Mouse (Mus musculus) embryonic facial prominence, embryonic 14.5 days (tissue): ENCODE measurements around the gene Hoxd3. TPM values are rescaled to one million over a fixed set of nuclear protein-coding genes. Genes with fewer than 3 reads are reported as not detected.

Source experiments
- ATAC-seq: fragments of 200-750 bp; cut with Nextera tagmentation; 2 replicates; pipeline ENCODE4 v1.8.0; 2017; ENCODE audit warnings: low read depth, moderate number of reproducible peaks, moderate TSS enrichment
- DNase-seq: peaks from one replicate; pipeline ENCODE4 v3.0.0-alpha.2; 2015; ENCODE audit warnings: low spot score
- H3K27ac ChIP-seq: fragments of 300-500 bp; sonication (generic); replicated peaks from 2 replicates; pipeline ENCODE4 v1.5.1; 2014; ENCODE audit warnings: low read depth, mild to moderate bottlenecking, low read length, moderate library complexity
- H3K27me3 ChIP-seq: fragments of 300-500 bp; sonication (generic); replicated peaks from 2 replicates; pipeline ENCODE4 v1.6.1; 2014; ENCODE audit warnings: low read length; ENCODE audit not compliant: control insufficient read depth, insufficient read depth
- H3K36me3 ChIP-seq: fragments of 300-500 bp; sonication (generic); 2 replicates; pipeline ENCODE4 v1.6.1; 2014; ENCODE audit warnings: low read length, mixed read lengths; ENCODE audit not compliant: control insufficient read depth, insufficient read depth
- H3K4me1 ChIP-seq: fragments of 300-500 bp; sonication (generic); 2 replicates; pipeline ENCODE4 v1.6.1; 2014; ENCODE audit warnings: antibody characterized with exemption, low read length; ENCODE audit not compliant: control insufficient read depth, insufficient read depth
- H3K4me2 ChIP-seq: fragments of 300-500 bp; sonication (generic); 2 replicates; pipeline ENCODE4 v1.6.1; 2014; ENCODE audit warnings: low read depth, mild to moderate bottlenecking, low read length, moderate library complexity, mixed read lengths
- H3K4me3 ChIP-seq: fragments of 300-500 bp; sonication (generic); 2 replicates; pipeline ENCODE4 v1.5.1; 2014; ENCODE audit warnings: low read depth, mild to moderate bottlenecking, low read length
- H3K9ac ChIP-seq: fragments of 300-500 bp; sonication (generic); 2 replicates; pipeline ENCODE4 v1.6.1; 2014; ENCODE audit warnings: low read depth, mild to moderate bottlenecking, low read length, moderate library complexity, mixed read lengths
- H3K9me3 ChIP-seq: fragments of 300-500 bp; sonication (generic); 2 replicates; pipeline ENCODE4 v1.6.1; 2016; ENCODE audit warnings: low read length; ENCODE audit not compliant: control insufficient read depth
- WGBS: fragments of 180-500 bp; shearing (Covaris S2); extraction: QIAGEN DNeasy Blood & Tissue Kit; methylation state at CpG from one replicate; pipeline ENCODE4 v1.1.7; 2014; 5-methylcytosine and 5-hydroxymethylcytosine counted together
- polyA plus RNA-seq: library from polyadenylated mRNA; unstranded; fragments of >200 nt; fragmentation: Nextera tagmentation; extraction: Ambion mirVana; gene quantifications from 2 replicates; pipeline ENCODE4 v1.2.1, GENCODE M21; 2014

Hoxd3 gene
- polyA plus RNA-seq, 1 experiment from 2014 or later, result 3.8 TPM

- H3K9me3 ChIP-seq, result no peaks in the 10 kb centered on the region
- H3K27ac ChIP-seq, result no peak overlapping the region
- H3K27me3 ChIP-seq, result peaks cover 99% of the 10 kb centered on the region
- H3K4me2 ChIP-seq, result no peak overlapping the region
- H3K36me3 ChIP-seq, result no peaks in the 10 kb centered on the region
- H3K4me1 ChIP-seq, result peaks cover 17% of the 10 kb centered on the region; the same call in 1 of the 2 replicates
- DNase-seq (no peak), ATAC-seq (no peak)
- no peak overlapping the region for H3K9ac ChIP-seq
- H3K4me3 ChIP-seq, result no peak overlapping the region
- 69% methylated on average over 1 of the region's 1 CpGs for WGBS
Observed at GRCm38 (mm10) chr2:74751861-74752260, 40.1 kb downstream of the Hoxd3 start.

- H3K4me2 ChIP-seq, result peak overlapping the region; percentile 62
- peak overlapping the region; percentile 38; the same call in 1 of the 2 replicates for H3K9ac ChIP-seq
- H3K9me3 ChIP-seq, result no peaks in the 10 kb centered on the region
- no peak overlapping the region for H3K27ac ChIP-seq
- H3K4me3 ChIP-seq, result peak overlapping the region; percentile 33
- H3K27me3 ChIP-seq, result peaks cover 98% of the 10 kb centered on the region
- peaks cover 17% of the 10 kb centered on the region; the same call in 1 of the 2 replicates for H3K4me1 ChIP-seq
- ATAC-seq, result peak; percentile 37; the same call in 1 of the 2 replicates
- 4% methylated on average over 19 of the region's 45 CpGs for WGBS
- no peak for DNase-seq
- H3K36me3 ChIP-seq, result no peaks in the 10 kb centered on the region
Observed at GRCm38 (mm10) chr2:74752431-74753174, 40.9 kb downstream of the Hoxd3 start.

DNA sequence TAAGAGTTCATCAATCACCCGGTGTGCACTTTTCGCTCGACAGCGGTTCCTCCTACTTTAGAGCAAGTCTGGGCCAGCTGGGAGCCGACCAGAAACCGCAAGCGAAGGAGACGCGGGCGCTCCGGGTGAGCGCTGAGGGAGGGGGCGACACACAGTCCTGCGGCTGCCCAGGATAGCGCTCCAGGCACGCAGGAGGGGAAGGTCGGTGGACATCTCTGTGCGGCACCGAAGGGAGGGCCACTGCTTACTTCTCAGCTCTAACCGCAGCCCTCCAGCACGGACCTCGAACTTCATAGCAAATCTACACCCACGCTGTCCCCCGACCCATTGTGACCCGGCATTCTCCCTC is 41.4 kb downstream of the Hoxd3 start:
- no peak for DNase-seq
- Histone ChIP-seq H3K4me2 (peak overlapping the region; percentile 62), H3K27me3 (peaks cover 98% of the 10 kb centered on the region), H3K36me3 (no peaks in the 10 kb centered on the region), H3K9ac (peak overlapping the region; percentile 38; the same call in 1 of the 2 replicates), H3K9me3 (no peaks in the 10 kb centered on the region), H3K4me1 (peaks cover 17% of the 10 kb centered on the region; the same call in 1 of the 2 replicates), H3K27ac (no peak overlapping the region), H3K4me3 (peak overlapping the region; percentile 33)
- 0 out of 2 replicates have a peak, but pooled peaks have one; percentile 41 for ATAC-seq
- 3% methylated on average over 11 of the region's 25 CpGs for WGBS

- Histone ChIP-seq H3K27me3 (peaks cover 98% of the 10 kb centered on the region), H3K4me3 (no peak overlapping the region), H3K9ac (no peak overlapping the region), H3K4me2 (no peak overlapping the region), H3K4me1 (peaks cover 17% of the 10 kb centered on the region; the same call in 1 of the 2 replicates), H3K27ac (no peak overlapping the region), H3K36me3 (no peaks in the 10 kb centered on the region), H3K9me3 (no peaks in the 10 kb centered on the region)
- no peak for ATAC-seq
- WGBS, result 16% methylated on average over 5 of the region's 5 CpGs
- no peak for DNase-seq
Observed at GRCm38 (mm10) chr2:74753711-74754110, 42.0 kb downstream of the Hoxd3 start.

GRCm38 (mm10) chr2:74760146-74760545 is 48.4 kb downstream of the Hoxd3 start:
- Histone ChIP-seq H3K9ac (no peak overlapping the region), H3K9me3 (no peaks in the 10 kb centered on the region), H3K4me3 (no peak overlapping the region), H3K36me3 (no peaks in the 10 kb centered on the region), H3K4me2 (no peak overlapping the region), H3K27me3 (peaks cover 90% of the 10 kb centered on the region), H3K27ac (no peak overlapping the region), H3K4me1 (peaks cover 12% of the 10 kb centered on the region)
- ATAC-seq (no peak), DNase-seq (no peak)
- WGBS, result 6% methylated on average over 1 of the region's 1 CpGs

- ATAC-seq (no peak), DNase-seq (no peak)
- Histone ChIP-seq H3K4me1 (peaks cover 12% of the 10 kb centered on the region), H3K9ac (no peak overlapping the region), H3K4me2 (peak overlapping the region; percentile 93), H3K27me3 (peaks cover 92% of the 10 kb centered on the region), H3K27ac (no peak overlapping the region), H3K4me3 (peak overlapping the region; percentile 51), H3K36me3 (no peaks in the 10 kb centered on the region), H3K9me3 (no peaks in the 10 kb centered on the region)
- WGBS, result 5% methylated on average over 13 of the region's 13 CpGs
Observed at GRCm38 (mm10) chr2:74761941-74762340, 50.2 kb downstream of the Hoxd3 start.

DNA sequence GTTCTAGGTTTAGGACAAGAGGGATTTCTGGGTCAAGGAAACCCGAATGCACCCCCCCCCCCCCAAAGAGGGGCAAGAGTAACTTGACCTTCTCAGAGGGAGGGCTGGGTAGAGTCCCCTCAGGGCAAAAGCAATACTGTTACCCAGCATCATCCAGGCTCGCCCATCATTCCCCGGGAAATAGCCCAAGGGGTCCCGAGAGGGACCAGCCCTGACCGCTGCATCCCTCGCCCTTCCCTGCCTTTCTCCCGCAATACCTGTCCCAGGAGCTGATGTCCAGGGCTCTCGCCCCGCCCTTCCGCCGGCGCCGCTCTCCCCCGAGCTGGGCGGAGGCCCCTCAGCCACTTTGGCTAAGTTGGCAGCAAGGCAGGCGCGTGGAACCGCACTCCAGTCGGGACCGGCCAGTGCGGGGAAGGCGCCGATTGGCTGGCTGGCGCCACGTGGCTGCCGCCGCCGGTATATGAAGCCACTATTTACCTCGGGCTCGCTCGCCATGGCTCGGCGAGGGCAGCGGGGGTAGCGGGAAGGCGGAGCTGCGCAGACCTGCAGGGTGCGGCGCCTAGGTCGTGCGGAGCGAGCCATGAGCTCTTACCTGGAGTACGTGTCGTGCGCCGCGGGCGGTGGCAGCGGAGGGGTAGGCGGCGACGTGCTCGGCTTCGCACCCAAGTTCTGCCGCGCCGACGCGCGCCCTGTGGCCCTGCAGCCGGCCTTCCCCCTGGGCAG is 51.0 kb downstream of the Hoxd3 start, which contains the start of gene Hoxd1:
Gene Hoxd1 (plus strand): TSS at position 459 of the 723 bp plus-strand sequence.
- Histone ChIP-seq H3K4me3 (peak within 1 kb of the TSS; percentile 51), H3K9me3 (no peaks in the 10 kb centered on the region), H3K4me1 (peaks cover 12% of the 10 kb centered on the region), H3K27me3 (peaks cover 91% of the 10 kb centered on the region), H3K4me2 (peak within 1 kb of the TSS; percentile 93), H3K27ac (no peak within 1 kb of the TSS), H3K9ac (peak within 1 kb of the TSS; percentile 48), H3K36me3 (no peaks in the 10 kb centered on the region)
- WGBS, result 0% methylated on average over 15 of the region's 61 CpGs
- DNase-seq (peak; percentile 52), ATAC-seq (peak; percentile 88)

GRCm38 (mm10) chr2:74763245-74763735 is 51.6 kb downstream of the Hoxd3 start:
- peak overlapping the region; percentile 51 for H3K4me3 ChIP-seq
- no peaks in the 10 kb centered on the region for H3K36me3 ChIP-seq
- H3K27ac ChIP-seq, result no peak overlapping the region
- H3K9me3 ChIP-seq, result no peaks in the 10 kb centered on the region
- peaks cover 86% of the 10 kb centered on the region for H3K27me3 ChIP-seq
- H3K4me2 ChIP-seq, result peak overlapping the region; percentile 93
- peaks cover 12% of the 10 kb centered on the region for H3K4me1 ChIP-seq
- no peak for DNase-seq
- H3K9ac ChIP-seq, result peak overlapping the region; percentile 48
- ATAC-seq, result peak; percentile 44; the same call in 1 of the 2 replicates
- under 1% methylated on average over 26 of the region's 53 CpGs for WGBS
